Mouse (Mus musculus) liver, embryonic 14.5 days (tissue): ENCODE results near the gene Tex12. TPM values are rescaled to one million over a fixed set of nuclear protein-coding genes. Genes with fewer than 3 reads are reported as not detected.

Source experiments
- ATAC-seq: fragments of 200-750 bp; cut with Nextera tagmentation; 2 replicates; pipeline ENCODE4 v1.8.0; 2017; ENCODE audit warnings: moderate number of reproducible peaks, mild to moderate bottlenecking, moderate library complexity; ENCODE audit not compliant: insufficient read depth
- DNase-seq, 3 experiments: peaks; one replicate each; pipeline ENCODE4 v3.0.0-alpha.2; 2012 to 2013; ENCODE audit warnings: low read depth in 3 of 3, low spot score in 3 of 3
- H3K27ac ChIP-seq: fragments of 300-500 bp; sonication (generic); 2 replicates; pipeline ENCODE4 v1.5.1; 2014; ENCODE audit warnings: moderate library complexity, mild to moderate bottlenecking, control low read depth, inconsistent platforms
- H3K27me3 ChIP-seq: fragments of 300-500 bp; sonication (generic); 2 replicates; pipeline ENCODE4 v1.6.1; 2014; ENCODE audit warnings: mild to moderate bottlenecking, low read length, moderate library complexity; ENCODE audit not compliant: control insufficient read depth, insufficient read depth
- H3K36me3 ChIP-seq: fragments of 300-500 bp; sonication (generic); replicated peaks from 2 replicates; pipeline ENCODE4 v1.6.1; 2014; ENCODE audit warnings: low read depth; ENCODE audit not compliant: control insufficient read depth, insufficient read depth
- H3K4me1 ChIP-seq, 2 experiments: fragments of 200-500 bp in 1 of 2; fragments of 300-500 bp in 1 of 2; sonication (generic) in 1 of 2; replicated peaks; 2 replicates each; pipeline ENCODE4 v1.6.1; 2012 to 2014; ENCODE audit warnings: antibody characterized with exemption in 1 of 2, inconsistent platforms in 1 of 2, low read length in 1 of 2; ENCODE audit not compliant: control insufficient read depth in 2 of 2, insufficient read depth in 2 of 2
- H3K4me2 ChIP-seq: fragments of 300-500 bp; sonication (generic); 2 replicates; pipeline ENCODE4 v1.6.1; 2014; ENCODE audit warnings: low read depth, mild to moderate bottlenecking, control low read depth, moderate library complexity
- H3K4me3 ChIP-seq, 2 experiments: fragments of 200-500 bp in 1 of 2; fragments of 300-500 bp in 1 of 2; sonication (generic) in 1 of 2; 2 replicates each; pipeline ENCODE4 v1.5.1; 2012 to 2014; ENCODE audit warnings: low read depth in 2 of 2, low read length in 2 of 2, mild to moderate bottlenecking in 2 of 2, control low read depth in 1 of 2, inconsistent platforms in 1 of 2, moderate library complexity in 1 of 2; ENCODE audit not compliant: insufficient read depth in 1 of 2
- H3K9ac ChIP-seq: fragments of 300-500 bp; sonication (generic); replicated peaks from 2 replicates; pipeline ENCODE4 v1.6.1; 2014; ENCODE audit warnings: mild to moderate bottlenecking, control low read depth, moderate library complexity
- H3K9me3 ChIP-seq: fragments of 300-500 bp; sonication (generic); 2 replicates; pipeline ENCODE4 v1.6.1; 2016; ENCODE audit warnings: low read length, mixed read lengths; ENCODE audit not compliant: control insufficient read depth
- CTCF ChIP-seq: IDR thresholded peaks from 2 replicates; pipeline ENCODE4 v1.5.1; 2016; ENCODE audit warnings: antibody characterized with exemption, low read depth, control low read depth
- EP300 ChIP-seq: IDR thresholded peaks from 2 replicates; pipeline ENCODE4 v1.6.1; 2016; ENCODE audit warnings: antibody characterized with exemption, low read depth
- WGBS: fragments of 180-500 bp; shearing (Covaris S2); extraction: QIAGEN DNeasy Blood & Tissue Kit; methylation state at CpG from one replicate; pipeline ENCODE4 v1.1.7; 2014; ENCODE audit not compliant: insufficient replicate concordance; 5-methylcytosine and 5-hydroxymethylcytosine counted together
- polyA plus RNA-seq, 2 experiments: library from polyadenylated mRNA; depleted of rRNA in 1 of 2; stranded (reverse) in 1 of 2; unstranded in 1 of 2; fragments of >200 nt; fragmentation: Nextera tagmentation in 1 of 2; extraction: Ambion mirVana in 1 of 2; gene quantifications; 2 replicates each; pipeline versions ENCODE4 v1.2.1 to v1.2.3; 2012 to 2014

The Tex12 gene
- polyA plus RNA-seq, 2 experiments, result not detected

GRCm38 (mm10) chr9:50548936-50549335 is 12.2 kb downstream of the Tex12 start:
- Histone ChIP-seq H3K4me3 (no peak overlapping the region), H3K9ac (no peak overlapping the region), H3K4me2 (no peak overlapping the region), H3K9me3 (no peaks in the 10 kb centered on the region), H3K4me1 (no peaks in the 10 kb centered on the region), H3K36me3 (no peaks in the 10 kb centered on the region), H3K27ac (no peak overlapping the region), H3K27me3 (no peaks in the 10 kb centered on the region)
- DNase-seq (no peak), ATAC-seq (no peak)
- TF ChIP-seq CTCF (no peak), EP300 (no peak)
- 65% methylated on average over 4 of the region's 4 CpGs for WGBS

GRCm38 (mm10) chr9:50547859-50548478 is 13.2 kb downstream of the Tex12 start:
- Histone ChIP-seq H3K27ac (no peak overlapping the region), H3K27me3 (no peaks in the 10 kb centered on the region), H3K36me3 (no peaks in the 10 kb centered on the region), H3K9me3 (no peaks in the 10 kb centered on the region), H3K4me3 (no peak overlapping the region), H3K4me1 (no peaks in the 10 kb centered on the region), H3K9ac (no peak overlapping the region), H3K4me2 (no peak overlapping the region)
- DNase-seq, result no peak
- no peak for ATAC-seq
- WGBS, result 32% methylated on average over 5 of the region's 5 CpGs
- TF ChIP-seq CTCF (no peak), EP300 (no peak)

GRCm38 (mm10) chr9:50542401-50542800 is 18.7 kb downstream of the Tex12 start:
- no peak for DNase-seq
- Histone ChIP-seq H3K4me1 (peaks cover 0 to 3% of the 10 kb centered on the region in 2 experiments; a peak in 1 of 4 replicates), H3K36me3 (no peaks in the 10 kb centered on the region), H3K9me3 (no peaks in the 10 kb centered on the region), H3K27me3 (no peaks in the 10 kb centered on the region), H3K27ac (no peak overlapping the region), H3K4me3 (no peak overlapping the region), H3K4me2 (no peak overlapping the region), H3K9ac (no peak overlapping the region)
- no peak for TF ChIP-seq EP300
- ATAC-seq, result no peak
- WGBS, result 64% methylated on average over 9 of the region's 9 CpGs

- no peaks in the 10 kb centered on the region for H3K27me3 ChIP-seq
- DNase-seq (no peak), ATAC-seq (no peak)
- H3K9ac ChIP-seq, result no peak overlapping the region
- 24% methylated on average over 7 of the region's 7 CpGs for WGBS
- no peak overlapping the region for H3K27ac ChIP-seq
- no peaks in the 10 kb centered on the region for H3K36me3 ChIP-seq
- H3K9me3 ChIP-seq, result no peaks in the 10 kb centered on the region
- no peak overlapping the region for H3K4me2 ChIP-seq
- H3K4me3 ChIP-seq, result no peak overlapping the region
- peaks cover 0 to 5% of the 10 kb centered on the region in 2 experiments; a peak in 1 of 4 replicates for H3K4me1 ChIP-seq
- TF ChIP-seq CTCF, result no peak
- TF ChIP-seq EP300, result no peak
Measured at GRCm38 (mm10) chr9:50540170-50540569, 21.0 kb downstream of the Tex12 start.

GRCm38 (mm10) chr9:50537295-50537694 is 23.8 kb downstream of the Tex12 start:
- Histone ChIP-seq H3K9ac (no peak overlapping the region), H3K4me2 (no peak overlapping the region), H3K9me3 (no peaks in the 10 kb centered on the region), H3K27me3 (no peaks in the 10 kb centered on the region), H3K27ac (no peak overlapping the region), H3K4me1 (peaks cover 0 to 11% of the 10 kb centered on the region in 2 experiments; a peak in 2 of 4 replicates), H3K36me3 (no peaks in the 10 kb centered on the region), H3K4me3 (no peak overlapping the region)
- DNase-seq (no peak), ATAC-seq (no peak)
- no peak for TF ChIP-seq CTCF
- 20% methylated on average over 4 of the region's 4 CpGs for WGBS
